Mouse (Mus musculus) adrenal gland, postnatal 10 days (tissue): ENCODE measurements around the gene Vav2. TPM values are rescaled to one million over a fixed set of nuclear protein-coding genes. Genes with fewer than 3 reads are reported as not detected.
A peak's percentile ranks its signal among the peaks of the same experiment; 100 is the strongest.

ENCODE experiments used
- DNase-seq: peaks from one replicate; pipeline ENCODE4 v3.0.0; 2021; ENCODE audit warnings: mixed read lengths
- microRNA-seq: library from miRNA; unstranded; fragments of <30 nt; microRNA quantifications from one replicate; pipeline ENCODE4 v1.2.0, GENCODE M21; 2021
- total RNA-seq, 2 experiments: library from RNA; stranded (reverse); gene quantifications; 2 replicates each; pipeline ENCODE4 v1.2.3; 2021

Vav2 gene
- total RNA-seq, 2 experiments from 2014 or later = 21.5 to 29.6 TPM

DNA sequence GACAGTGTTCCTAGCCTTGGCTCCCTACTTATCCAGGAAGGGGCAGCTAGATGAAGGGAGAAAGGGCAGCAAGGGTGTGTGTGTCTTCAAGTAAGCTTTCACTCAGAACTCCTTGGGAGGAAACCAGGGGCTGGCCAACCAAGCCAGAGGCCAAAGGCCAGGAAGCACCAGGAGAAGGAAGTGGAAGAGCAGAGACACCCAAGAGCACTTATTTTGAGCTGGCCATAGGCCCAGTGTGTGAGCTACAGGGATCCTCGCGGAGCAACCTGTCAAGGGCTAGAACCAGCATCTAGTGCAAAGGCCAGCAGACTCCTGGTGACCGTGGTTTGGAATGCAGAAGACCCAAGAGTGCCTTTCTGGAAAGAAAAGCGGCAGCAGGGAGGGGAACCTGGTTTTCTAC is 163.8 kb downstream of the Vav2 start:
- DNase-seq = peak; percentile 36

DNA sequence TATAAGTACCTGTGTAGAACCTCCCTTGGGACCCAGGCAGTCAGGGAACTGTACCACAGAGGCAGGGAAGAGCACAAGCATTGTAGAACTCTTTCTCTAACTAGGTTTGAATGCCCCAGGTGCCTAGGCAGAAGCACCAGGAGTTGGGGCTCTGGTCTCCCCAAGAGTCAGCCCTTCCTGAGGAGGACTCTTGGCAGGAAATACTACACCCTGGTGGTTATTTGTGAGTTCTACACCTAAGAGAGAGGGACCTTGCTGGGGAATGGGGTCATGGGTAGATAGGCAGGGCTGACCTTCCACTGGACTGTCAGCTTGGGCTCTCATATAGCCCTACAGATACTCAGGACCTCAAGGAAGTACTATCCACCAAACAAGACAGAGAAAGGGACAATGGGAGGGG is 175.4 kb downstream of the Vav2 start:
- DNase-seq = no peak

DNA sequence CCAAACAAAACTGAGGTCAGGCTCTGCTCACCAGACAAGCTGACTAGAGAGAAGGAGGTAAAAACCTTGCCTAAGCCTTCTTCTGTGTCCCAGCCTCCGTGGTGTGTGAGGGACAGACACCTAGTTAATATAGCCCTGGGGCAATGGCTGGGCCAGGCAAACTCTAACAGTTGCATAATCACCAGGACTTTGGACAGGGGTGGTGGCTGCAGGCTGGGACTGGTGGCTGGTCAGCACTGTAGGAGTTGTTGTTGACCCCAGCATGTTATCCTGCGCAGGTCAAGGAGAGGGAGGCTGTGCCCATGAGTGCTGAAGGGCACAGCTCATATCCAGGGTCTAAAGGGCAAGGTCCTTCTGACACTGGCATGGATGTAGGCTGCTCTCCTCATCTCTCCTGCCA is 178.6 kb downstream of the Vav2 start, which contains the start of gene Sardh:
Gene Sardh, minus strand, starts transcription at position 127 of the 400 bp plus-strand sequence.
- DNase-seq = no peak

DNA sequence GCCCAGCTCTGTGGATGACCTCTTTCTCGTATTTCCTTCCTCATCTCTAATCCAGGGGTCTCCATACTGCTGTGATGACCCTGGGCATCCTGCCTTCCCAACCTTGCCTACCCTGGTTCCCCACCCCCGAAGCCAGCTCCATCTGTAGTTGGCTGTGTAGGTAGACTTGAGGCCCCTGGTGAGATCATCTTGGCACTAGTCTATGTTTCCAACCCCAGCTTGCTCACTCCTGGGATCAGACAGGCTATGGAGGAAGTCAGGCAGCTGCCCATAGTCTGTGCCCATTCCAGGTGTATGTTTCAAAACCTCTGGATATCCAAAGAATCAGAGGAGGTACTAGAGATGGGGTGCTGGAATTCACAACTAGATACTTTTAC is 179.4 kb downstream of the Vav2 start:
- DNase-seq = no peak

DNA sequence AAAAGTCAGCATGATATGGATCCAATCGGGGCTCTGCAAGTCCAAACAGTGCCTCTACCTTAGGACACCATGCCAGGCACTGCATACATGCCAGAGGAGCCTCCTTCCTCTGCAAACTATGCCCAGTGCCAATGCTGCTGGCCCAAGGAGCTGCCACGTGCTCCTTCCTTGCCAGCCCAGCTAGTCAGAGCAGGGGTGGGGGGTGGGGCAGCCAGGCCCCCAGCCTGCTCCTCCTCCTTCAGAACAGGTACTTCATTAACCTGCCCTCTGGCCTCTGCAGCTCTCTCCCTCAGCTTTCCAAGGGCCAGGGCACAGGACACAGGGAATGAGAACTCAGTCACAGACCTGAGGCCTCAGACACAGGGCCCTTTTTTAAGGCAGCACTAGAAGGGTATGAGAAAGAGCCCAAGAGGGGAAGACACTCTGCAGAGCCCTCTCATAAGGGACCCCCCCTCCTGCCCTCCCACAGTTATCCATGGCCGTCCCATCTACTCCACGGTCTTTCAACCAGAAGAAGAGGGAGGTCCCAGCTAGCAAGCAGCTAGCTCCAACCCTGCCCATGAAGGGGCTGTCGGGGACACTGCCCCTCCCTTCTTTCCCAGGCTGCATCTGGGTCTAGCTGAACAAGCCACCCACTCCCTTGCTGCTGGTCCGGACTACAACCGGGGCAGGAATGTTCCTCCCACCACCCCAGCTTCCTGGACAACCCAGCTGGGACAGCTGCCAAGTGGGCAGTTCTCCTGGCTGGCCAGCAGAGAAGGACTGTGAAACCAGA is 179.9 kb downstream of the Vav2 start:
- peak; percentile 94 for DNase-seq

DNA sequence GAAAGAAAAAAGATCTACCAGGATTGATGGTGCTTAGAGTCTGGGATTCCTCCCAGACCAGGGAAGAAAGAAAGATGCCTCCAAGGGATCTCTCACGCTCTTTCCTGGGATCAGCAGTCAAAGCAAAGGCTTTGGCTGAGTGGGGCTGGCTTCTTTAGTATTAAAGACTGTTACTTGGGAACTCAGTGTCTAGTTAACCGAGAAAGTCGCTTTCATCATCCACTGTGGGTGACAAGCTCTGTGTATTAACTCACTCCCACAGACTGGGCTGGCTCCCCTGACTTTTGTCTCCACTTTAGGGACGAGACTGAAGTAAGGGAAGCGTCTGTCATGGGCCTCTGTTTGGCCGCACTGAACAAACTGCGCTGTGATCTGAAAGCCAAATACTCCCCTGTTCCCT is 180.9 kb downstream of the Vav2 start:
- no peak for DNase-seq

DNA sequence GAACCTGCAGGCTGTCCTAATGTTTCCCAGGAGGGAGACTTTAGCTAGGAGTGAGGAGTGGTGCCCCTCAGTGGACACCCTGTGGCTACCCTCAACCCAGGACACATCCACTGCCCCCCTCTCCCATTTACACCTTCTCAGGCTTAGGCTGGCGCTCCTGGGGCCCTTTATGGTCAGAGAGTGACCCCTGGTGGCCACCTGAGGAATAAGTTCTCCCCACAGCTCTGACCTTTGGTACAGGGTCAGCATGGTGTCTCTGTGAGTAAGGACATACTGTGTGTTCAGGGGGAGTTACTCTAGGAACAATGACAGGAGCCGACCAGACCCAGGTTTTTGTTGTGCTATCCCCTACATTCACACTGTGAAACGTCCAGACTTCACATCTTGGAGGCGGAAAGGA is 189.5 kb downstream of the Vav2 start:
- DNase-seq = peak; percentile 82

DNA sequence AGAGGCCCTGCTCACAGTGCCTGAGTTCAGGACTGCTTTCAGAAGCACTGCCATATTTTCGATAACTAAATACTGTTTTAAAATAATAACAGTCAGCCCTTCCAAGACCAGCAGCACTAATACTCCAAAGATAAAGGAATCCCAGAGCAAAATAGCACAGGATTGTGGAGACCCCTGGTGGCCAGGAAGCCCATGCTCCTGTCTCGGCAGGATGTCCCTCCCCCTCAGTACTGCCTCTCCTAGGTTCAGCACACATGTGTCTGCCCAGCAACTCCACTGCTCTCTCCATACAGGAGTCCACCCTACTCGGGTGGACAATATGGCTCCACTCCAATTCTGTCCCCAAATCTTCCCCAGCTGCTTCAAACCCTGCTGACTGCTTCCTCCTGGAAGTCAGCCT is 191.1 kb downstream of the Vav2 start:
- DNase-seq = peak; percentile 85

DNA sequence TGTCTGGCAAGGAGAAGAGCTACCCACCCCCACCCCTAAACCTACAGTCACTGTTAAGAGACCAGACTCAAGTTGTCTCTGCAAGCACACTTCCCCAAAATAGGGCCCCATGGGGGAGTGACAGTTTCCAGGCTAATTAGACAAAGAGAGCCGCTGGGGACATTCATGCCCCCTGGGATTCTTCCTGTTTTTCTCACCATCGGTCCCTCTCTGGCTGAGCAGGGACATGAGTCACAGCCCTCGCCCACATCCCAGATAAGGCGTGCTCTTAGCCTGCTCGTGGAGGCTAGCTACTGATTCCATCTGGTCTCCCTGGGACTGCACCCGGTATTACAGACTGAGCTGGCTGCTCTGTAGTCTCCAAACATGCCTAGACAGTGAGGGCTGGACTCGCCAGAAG is 194.5 kb downstream of the Vav2 start:
- peak; percentile 44 for DNase-seq

DNA sequence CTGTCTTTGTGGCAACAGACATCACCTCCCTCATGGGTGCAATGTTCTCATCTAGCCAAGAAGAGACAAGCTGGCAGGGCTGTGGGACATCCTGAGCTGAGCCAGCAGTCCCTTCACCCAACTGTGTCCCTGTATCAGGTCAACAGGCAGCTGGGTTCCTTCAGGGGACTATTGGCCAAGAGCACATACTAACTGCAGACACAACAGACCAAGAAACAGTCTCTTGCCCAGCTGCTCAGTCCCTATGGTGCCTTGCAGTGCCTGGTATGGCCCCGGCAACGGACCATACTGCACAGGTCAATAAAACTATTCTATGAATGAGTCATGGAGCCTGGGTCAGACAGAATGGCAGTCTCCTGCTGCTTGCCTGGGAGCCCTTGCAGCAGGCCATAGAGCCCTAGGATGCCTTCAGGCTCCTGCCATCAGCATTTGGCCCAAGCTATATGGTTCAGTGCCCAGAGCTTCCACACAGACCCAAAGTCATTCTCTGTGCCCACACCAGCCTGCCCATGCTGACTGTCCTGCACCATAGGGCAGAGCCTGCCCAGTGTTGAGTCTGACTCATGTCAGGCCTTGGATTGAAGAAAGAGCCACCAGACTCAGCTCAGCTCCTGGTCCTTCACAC is 197.2 kb downstream of the Vav2 start:
- no peak for DNase-seq

DNA sequence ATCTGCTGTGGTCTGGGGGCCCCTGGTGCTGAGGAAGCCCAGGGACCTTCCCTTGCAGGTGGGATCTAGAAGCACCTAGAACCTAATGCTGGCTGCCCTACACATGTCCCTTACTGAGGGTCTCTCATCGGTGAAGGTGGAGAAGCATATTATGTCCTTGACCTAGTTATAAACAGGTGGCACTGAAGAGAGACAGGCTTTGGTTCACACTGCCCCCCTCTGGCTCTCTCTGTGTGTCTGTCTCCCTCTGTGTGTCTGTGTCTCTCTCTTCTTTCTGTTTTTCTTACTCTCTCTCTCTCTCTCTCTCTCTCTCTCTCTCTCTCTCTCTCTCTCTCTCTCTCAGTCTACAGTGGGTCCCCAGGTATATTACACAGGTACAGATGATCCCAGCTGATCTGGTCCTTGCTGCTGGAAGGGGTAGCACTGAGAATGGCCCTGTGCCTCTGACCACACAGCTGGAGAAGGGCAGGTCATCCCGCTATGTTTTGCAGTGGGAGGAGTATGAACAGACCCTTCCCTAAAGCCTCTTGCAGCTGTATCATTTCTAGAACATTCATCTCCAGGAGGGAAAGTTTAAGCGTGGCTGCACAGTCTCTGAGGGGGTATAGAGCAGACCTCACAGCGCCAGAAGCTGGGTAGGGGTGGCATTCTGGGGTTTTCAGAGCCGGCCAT is 197.9 kb downstream of the Vav2 start:
- DNase-seq = no peak

DNA sequence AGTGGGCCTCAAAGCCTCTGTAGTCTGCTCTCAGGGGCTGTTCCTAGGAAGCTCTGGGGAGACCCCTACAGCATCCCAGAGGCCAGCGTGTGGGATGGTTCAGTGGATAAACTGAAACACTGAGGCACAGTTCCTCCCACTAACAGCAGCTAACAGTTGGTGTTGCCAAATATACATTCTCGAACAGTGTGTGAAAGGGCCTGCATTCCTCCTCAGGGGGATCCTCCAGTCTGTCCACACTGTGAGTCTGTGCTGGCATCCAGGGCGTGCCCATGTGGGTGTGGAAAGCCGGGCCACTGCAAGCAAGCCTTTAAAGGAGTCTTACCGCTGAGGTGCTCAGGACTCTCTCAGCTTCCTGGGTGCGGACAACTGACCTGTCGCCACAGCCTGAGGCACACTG is 200.3 kb downstream of the Vav2 start:
- no peak for DNase-seq

DNA sequence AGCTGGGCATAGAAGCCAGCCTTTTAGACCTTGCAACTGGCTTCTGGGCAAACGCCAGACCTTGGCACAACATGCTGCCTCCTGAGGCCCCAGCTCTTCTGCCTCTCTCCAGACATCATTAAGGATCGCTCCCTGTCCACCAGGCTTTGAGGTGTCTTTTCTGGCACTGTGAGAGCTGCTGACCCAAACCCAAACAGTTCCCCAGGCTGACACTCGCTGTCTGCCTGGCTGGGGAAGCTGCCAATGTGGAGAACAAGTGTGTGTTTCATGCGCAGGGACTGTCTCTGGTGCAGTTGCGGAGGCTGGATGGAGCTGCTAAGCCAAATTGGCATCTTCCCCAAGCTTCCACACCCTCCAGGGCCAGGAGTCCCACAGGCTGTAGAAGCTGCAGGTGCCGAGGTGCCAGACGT is 203.8 kb downstream of the Vav2 start:
- DNase-seq = peak; percentile 60

DNA sequence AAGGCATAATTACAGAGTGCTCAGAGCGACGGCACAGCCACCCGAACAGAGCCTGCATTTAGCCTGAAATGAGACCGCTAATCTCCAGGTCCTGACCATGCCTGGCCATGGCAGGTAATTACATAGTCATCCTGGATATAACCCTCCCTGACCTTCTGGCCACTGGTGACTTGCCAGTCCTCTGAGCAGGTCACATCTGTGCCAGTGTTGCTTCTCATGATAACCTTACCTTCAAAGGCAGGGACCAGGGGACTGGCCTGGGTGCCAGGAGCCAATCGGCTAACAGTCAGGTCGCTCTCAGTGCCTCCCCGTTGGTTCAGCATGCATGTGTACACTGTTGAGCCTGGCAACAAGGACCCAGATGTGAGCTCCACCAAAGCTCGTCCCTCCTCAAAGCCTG is 208.3 kb downstream of the Vav2 start:
- DNase-seq = no peak

DNA sequence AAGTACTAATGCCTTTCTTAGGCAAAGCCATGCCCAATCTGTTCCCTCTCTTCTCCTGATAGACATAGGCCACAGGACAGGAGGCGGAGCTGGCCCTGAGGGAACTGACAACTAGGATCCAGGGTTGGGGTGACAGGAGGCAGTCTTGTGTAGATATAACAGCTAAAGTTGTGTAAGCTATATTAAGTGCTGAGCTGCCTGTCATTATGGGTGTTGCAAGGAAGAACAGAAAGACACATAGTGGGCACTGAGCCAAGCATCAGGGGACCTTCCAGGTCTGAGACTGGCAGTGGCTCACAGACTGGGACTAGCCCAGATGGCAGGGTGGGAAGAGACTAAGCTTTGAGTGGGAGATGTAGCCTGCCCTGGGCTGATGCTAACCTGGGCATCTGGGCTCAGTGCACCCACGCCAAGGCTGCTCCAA is 208.7 kb downstream of the Vav2 start:
- no peak for DNase-seq

DNA sequence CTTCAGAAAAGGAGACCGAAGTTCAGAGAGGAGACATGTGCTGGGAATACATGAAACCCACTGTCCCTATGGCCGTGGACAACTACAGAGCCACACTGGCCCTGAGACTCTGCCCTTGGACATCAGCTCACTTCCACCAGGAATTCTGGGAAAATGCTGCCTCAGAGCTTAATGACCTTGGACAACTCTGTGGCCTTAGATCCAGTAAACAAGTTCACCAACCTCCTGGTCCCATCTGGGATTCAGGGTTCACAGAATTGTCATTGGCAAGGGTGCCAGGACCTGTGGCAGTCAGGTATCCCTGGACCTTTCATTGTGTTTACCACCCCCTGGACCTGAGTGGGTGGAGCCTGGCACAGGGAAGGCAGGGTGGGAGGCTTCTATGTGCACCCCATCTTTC is 211.3 kb downstream of the Vav2 start:
- no peak for DNase-seq

Small RNA genes lying within 50 kb of the gene (microRNA-seq; reads per million reads assigned to microRNA genes)
- gene Gm24049 (not detected), gene Mir7578 (not detected)

Other genes starting within 250 kb of the Vav2 start
- 10 to 100 TPM; 46.6 to 79.0 TPM for gene Sardh, start 178.7 kb downstream of the Vav2 start, total RNA-seq
- gene Brd3os, start 15.3 kb upstream of the Vav2 start, total RNA-seq = 1 to 10 TPM; 4.8 to 5.7 TPM
- gene Brd3, start 80.6 kb upstream of the Vav2 start, total RNA-seq = 10 to 100 TPM; 83.9 to 89.7 TPM
- gene Wdr5, start 88.1 kb upstream of the Vav2 start, total RNA-seq = 10 to 100 TPM; 35.2 to 38.3 TPM
- 10 to 100 TPM; 49.3 to 75.6 TPM for gene Rxra, start 249.4 kb upstream of the Vav2 start, total RNA-seq